Mouse (Mus musculus) ES-E14 (cell line): ENCODE data around the gene Mgat4e. TPM values are rescaled to one million over a fixed set of nuclear protein-coding genes. Genes with fewer than 3 reads are reported as not detected.
A peak's percentile ranks its signal among the peaks of the same experiment; 100 is the strongest.

Experiments used
- DNase-seq: peaks from one replicate; pipeline ENCODE4 v3.0.0-alpha.2; 2013; ENCODE audit warnings: low read depth, low spot score
- H3K27ac ChIP-seq: 2 replicates; pipeline ENCODE4 v1.5.1; 2012; ENCODE audit warnings: low read depth, mild to moderate bottlenecking, low read length, moderate library complexity, mixed read lengths; ENCODE audit not compliant: poor library complexity, insufficient read depth, severe bottlenecking
- H3K36me3 ChIP-seq: 2 replicates; pipeline ENCODE4 v1.6.1; 2012; ENCODE audit warnings: mild to moderate bottlenecking, low read length, moderate library complexity, mixed read lengths; ENCODE audit not compliant: control insufficient read depth, poor library complexity, insufficient read depth, severe bottlenecking
- H3K4me1 ChIP-seq, 2 experiments: fragments of 150-350 bp in 1 of 2; sonication (generic) in 1 of 2; 2 replicates each; pipeline ENCODE4 v1.6.1; 2012; ENCODE audit warnings: low read length in 2 of 2, mild to moderate bottlenecking in 1 of 2, mixed read lengths in 1 of 2; ENCODE audit not compliant: control insufficient read depth in 2 of 2, insufficient read depth in 2 of 2, poor library complexity in 1 of 2
- H3K4me3 ChIP-seq, 2 experiments: fragments of 150-350 bp in 1 of 2; sonication (generic) in 1 of 2; 2 replicates each; pipeline ENCODE4 v1.5.1; 2012; ENCODE audit warnings: low read length in 2 of 2, low read depth in 1 of 2, mild to moderate bottlenecking in 1 of 2, mixed read lengths in 1 of 2; ENCODE audit not compliant: insufficient read depth in 1 of 2, poor library complexity in 1 of 2, severe bottlenecking in 1 of 2
- H3K9ac ChIP-seq: 2 replicates; pipeline ENCODE4 v1.6.1; 2012; ENCODE audit warnings: low read depth, mild to moderate bottlenecking, low read length, mixed read lengths; ENCODE audit not compliant: poor library complexity, insufficient read depth, severe bottlenecking
- H3K9me3 ChIP-seq: fragments of 150-350 bp; sonication (generic); 2 replicates; pipeline ENCODE4 v1.6.1; 2012; ENCODE audit warnings: low read depth, mild to moderate bottlenecking, low read length; ENCODE audit not compliant: control insufficient read depth, insufficient read depth
- CHD2 ChIP-seq: IDR thresholded peaks from 2 replicates; pipeline ENCODE4 v1.6.1; 2014; ENCODE audit warnings: mild to moderate bottlenecking, low read depth, low read length, inconsistent platforms
- HCFC1 ChIP-seq: IDR thresholded peaks from 2 replicates; pipeline ENCODE4 v1.6.1; 2012; ENCODE audit warnings: low read length, inconsistent platforms, borderline replicate concordance; ENCODE audit not compliant: insufficient read depth
- MAFK ChIP-seq: IDR thresholded peaks from 2 replicates; pipeline ENCODE4 v1.6.1; 2014; ENCODE audit warnings: mild to moderate bottlenecking, low read depth, low read length, inconsistent platforms; ENCODE audit not compliant: insufficient read depth
- ZC3H11A ChIP-seq: IDR thresholded peaks from 2 replicates; pipeline ENCODE4 v1.6.1; 2012; ENCODE audit warnings: low read depth, mild to moderate bottlenecking, inconsistent platforms, low read length, borderline replicate concordance
- ZNF384 ChIP-seq: IDR thresholded peaks from 2 replicates; pipeline ENCODE4 v1.6.1; 2012; ENCODE audit warnings: low read depth, low read length, inconsistent platforms
- in situ Hi-C, 2 experiments: fragments of 600-800 bp; cut with MboI; formaldehyde crosslinking; loops; one replicate each; pipeline ENCODE4 v1.15.1; 2025; ENCODE audit warnings: low sequenced_read_pairs in 2 of 2, inconsistent platforms in 1 of 2; ENCODE audit not compliant: unreplicated experiment in 2 of 2
- total RNA-seq: library from RNA; depleted of rRNA; stranded (reverse); fragments of 300-350 nt; gene quantifications from 2 replicates; pipeline ENCODE4 v1.2.3, GENCODE M21; 2012

The Mgat4e gene
- total RNA-seq, 1 experiment = 0.76 TPM

- Histone ChIP-seq H3K4me1 (peaks cover 0 to 13% of the 10 kb centered on the region in 2 experiments; a peak in 1 of 4 replicates), H3K9ac (no peak overlapping the region), H3K9me3 (no peaks in the 10 kb centered on the region), H3K4me3 (no peak overlapping the region), H3K27ac (no peak overlapping the region), H3K36me3 (no peaks in the 10 kb centered on the region)
- TF ChIP-seq MAFK (no peak), HCFC1 (no peak), ZNF384 (no peak), ZC3H11A (no peak), CHD2 (no peak)
- DNase-seq = no peak
- in situ Hi-C loops = no loop called here
Measured at GRCm38 (mm10) chr1:134526752-134527151, 22.7 kb downstream of the Mgat4e start.

- Histone ChIP-seq H3K27ac (no peak overlapping the region), H3K9me3 (no peaks in the 10 kb centered on the region), H3K9ac (no peak overlapping the region), H3K36me3 (no peaks in the 10 kb centered on the region), H3K4me3 (no peak overlapping the region), H3K4me1 (peaks cover 0 to 11% of the 10 kb centered on the region in 2 experiments; a peak in 1 of 4 replicates)
- no peak for DNase-seq
- in situ Hi-C loops = no loop called here
- TF ChIP-seq ZNF384 (no peak), CHD2 (no peak), ZC3H11A (no peak), HCFC1 (no peak), MAFK (no peak)
Measured at GRCm38 (mm10) chr1:134525015-134525414, 24.5 kb downstream of the Mgat4e start.

- peak; percentile 78 for DNase-seq
- no peak for TF ChIP-seq MAFK
- TF ChIP-seq ZC3H11A = peak; percentile 82; the same call in 1 of the 2 replicates
- Histone ChIP-seq H3K4me3 (no peak overlapping the region), H3K4me1 (peaks cover 0 to 5% of the 10 kb centered on the region in 2 experiments; a peak in 1 of 4 replicates), H3K27ac (no peak overlapping the region), H3K9ac (no peak overlapping the region), H3K9me3 (no peaks in the 10 kb centered on the region), H3K36me3 (no peaks in the 10 kb centered on the region)
- in situ Hi-C loops = no loop called here
Measured at GRCm38 (mm10) chr1:134524424-134524823, 25.1 kb downstream of the Mgat4e start.

GRCm38 (mm10) chr1:134522325-134522724 is 27.2 kb downstream of the Mgat4e start:
- Histone ChIP-seq H3K9me3 (no peaks in the 10 kb centered on the region), H3K4me3 (no peak overlapping the region), H3K9ac (no peak overlapping the region), H3K27ac (no peak overlapping the region), H3K36me3 (no peaks in the 10 kb centered on the region), H3K4me1 (peaks cover 1 to 7% of the 10 kb centered on the region in 2 experiments; a peak in 1 of 4 replicates)
- no peak for TF ChIP-seq ZNF384
- TF ChIP-seq HCFC1 = no peak
- no peak for TF ChIP-seq CHD2
- no peak for TF ChIP-seq MAFK
- TF ChIP-seq ZC3H11A = no peak
- in situ Hi-C loops = no loop called here
- DNase-seq = no peak

- no peak for TF ChIP-seq ZNF384
- no peak for TF ChIP-seq CHD2
- no peak for TF ChIP-seq MAFK
- TF ChIP-seq ZC3H11A = no peak
- no peak for TF ChIP-seq HCFC1
- H3K9ac ChIP-seq = no peak overlapping the region
- no peak overlapping the region for H3K27ac ChIP-seq
- no peaks in the 10 kb centered on the region for H3K36me3 ChIP-seq
- in situ Hi-C loops = no loop called here
- no peak for DNase-seq
- peaks cover 3 to 6% of the 10 kb centered on the region in 2 experiments; a peak in 1 of 4 replicates for H3K4me1 ChIP-seq
- no peaks in the 10 kb centered on the region for H3K9me3 ChIP-seq
- H3K4me3 ChIP-seq = no peak overlapping the region
Measured at GRCm38 (mm10) chr1:134521163-134521562, 28.3 kb downstream of the Mgat4e start.
